Mouse (Mus musculus) stomach, postnatal 0 days (tissue): ENCODE data around the gene Dnajc8. TPM values are rescaled to one million over a fixed set of nuclear protein-coding genes. Genes with fewer than 3 reads are reported as not detected.

Experiments
- ATAC-seq: fragments of 200-750 bp; cut with Nextera tagmentation; 2 replicates; pipeline ENCODE4 v1.8.0; 2017; ENCODE audit not compliant: low FRiP score, low TSS enrichment
- DNase-seq: peaks from one replicate; pipeline ENCODE4 v3.0.0-alpha.2; 2016; ENCODE audit warnings: low spot score
- H3K27ac ChIP-seq: fragments of 300-500 bp; sonication (generic); replicated peaks from 2 replicates; pipeline ENCODE4 v1.5.1; 2014; ENCODE audit warnings: mild to moderate bottlenecking, control low read depth
- H3K27me3 ChIP-seq: fragments of 300-500 bp; sonication (generic); 2 replicates; pipeline ENCODE4 v1.6.1; 2014; ENCODE audit warnings: low read length; ENCODE audit not compliant: control insufficient read depth, insufficient read depth
- H3K36me3 ChIP-seq: fragments of 300-500 bp; sonication (generic); 2 replicates; pipeline ENCODE4 v1.6.1; 2014; ENCODE audit warnings: low read length, mixed read lengths; ENCODE audit not compliant: control insufficient read depth, insufficient read depth
- H3K4me1 ChIP-seq: fragments of 300-500 bp; sonication (generic); replicated peaks from 2 replicates; pipeline ENCODE4 v1.6.1; 2014; ENCODE audit warnings: antibody characterized with exemption; ENCODE audit not compliant: control insufficient read depth, insufficient read depth
- H3K4me2 ChIP-seq: fragments of 300-500 bp; sonication (generic); replicated peaks from 2 replicates; pipeline ENCODE4 v1.6.1; 2014; ENCODE audit warnings: low read depth, mild to moderate bottlenecking, control low read depth, moderate library complexity
- H3K4me3 ChIP-seq: fragments of 300-500 bp; sonication (generic); 2 replicates; pipeline ENCODE4 v1.5.1; 2014; ENCODE audit warnings: low read depth, low read length, control low read depth
- H3K9ac ChIP-seq: fragments of 300-500 bp; sonication (generic); 2 replicates; pipeline ENCODE4 v1.6.1; 2014; ENCODE audit warnings: mild to moderate bottlenecking, low read length, control low read depth, mixed read lengths
- H3K9me3 ChIP-seq: fragments of 300-500 bp; sonication (generic); 2 replicates; pipeline ENCODE4 v1.6.1; 2016; ENCODE audit warnings: low read length; ENCODE audit not compliant: control insufficient read depth
- CTCF ChIP-seq: IDR thresholded peaks from 2 replicates; pipeline ENCODE4 v1.5.1; 2016; ENCODE audit warnings: antibody characterized with exemption, low read depth, mild to moderate bottlenecking, moderate library complexity
- EP300 ChIP-seq: optimal IDR thresholded peaks from 2 replicates; pipeline ENCODE3; 2016; ENCODE audit warnings: antibody characterized with exemption
- WGBS: fragments of 180-500 bp; shearing (Covaris S2); extraction: QIAGEN DNeasy Blood & Tissue Kit; methylation state at CpG from one replicate; pipeline ENCODE4 v1.1.7; 2014; 5-methylcytosine and 5-hydroxymethylcytosine counted together
- polyA plus RNA-seq: library from polyadenylated mRNA; unstranded; fragments of >200 nt; fragmentation: Nextera tagmentation; extraction: Ambion mirVana; gene quantifications from 2 replicates; pipeline ENCODE4 v1.2.1, GENCODE M21; 2015

Gene Dnajc8
- polyA plus RNA-seq, 1 experiment from 2014 or later: 103 TPM

DNA sequence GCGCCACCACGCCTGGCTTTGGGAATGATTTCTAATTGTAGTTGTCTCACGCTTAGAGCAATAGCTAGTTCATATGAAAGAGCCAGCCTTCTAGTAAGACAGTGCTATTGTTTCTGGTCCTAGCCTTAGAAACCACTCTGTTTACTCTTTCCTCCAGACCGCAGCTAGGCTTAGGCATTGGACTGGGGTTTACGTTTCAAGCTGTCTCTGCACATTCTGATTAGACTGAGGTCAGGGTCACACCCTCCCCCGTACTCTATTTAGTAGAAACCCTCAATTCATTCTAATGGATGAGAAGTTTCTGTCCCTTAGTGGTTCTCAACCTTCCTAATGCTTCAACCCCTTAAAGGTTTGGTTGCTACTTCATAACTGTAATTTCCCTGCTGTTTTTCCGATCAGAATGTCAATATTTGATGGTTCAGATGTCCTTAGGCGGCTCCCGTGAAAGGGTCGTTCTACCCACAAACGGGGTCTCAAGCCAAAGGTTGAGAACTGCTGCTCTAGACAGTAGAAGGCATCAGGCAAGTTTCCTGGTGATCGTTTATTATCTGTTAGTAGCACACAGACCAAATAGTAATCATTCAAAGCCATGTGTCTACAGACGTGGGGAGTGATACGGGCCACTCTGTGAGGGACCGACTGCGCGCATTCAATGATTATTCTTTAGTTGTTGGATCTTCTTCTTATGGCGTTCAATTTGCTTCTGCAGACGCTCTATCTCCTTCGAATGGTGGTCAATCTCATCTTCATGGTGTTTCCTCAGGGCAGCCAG lies 5.1 kb upstream of the Dnajc8 start:
- no peaks in the 10 kb centered on the region for H3K27me3 ChIP-seq
- ATAC-seq: no peak
- TF ChIP-seq EP300: no peak
- TF ChIP-seq CTCF: no peak
- DNase-seq: no peak
- WGBS: 81% methylated on average over 20 of the region's 20 CpGs
- peaks cover 5% of the 10 kb centered on the region; the same call in 1 of the 2 replicates for H3K36me3 ChIP-seq
- H3K4me1 ChIP-seq: no peaks in the 10 kb centered on the region
- H3K9ac ChIP-seq: no peak overlapping the region
- no peaks in the 10 kb centered on the region for H3K9me3 ChIP-seq
- H3K4me2 ChIP-seq: no peak overlapping the region
- H3K27ac ChIP-seq: no peak overlapping the region
- H3K4me3 ChIP-seq: no peak overlapping the region

DNA sequence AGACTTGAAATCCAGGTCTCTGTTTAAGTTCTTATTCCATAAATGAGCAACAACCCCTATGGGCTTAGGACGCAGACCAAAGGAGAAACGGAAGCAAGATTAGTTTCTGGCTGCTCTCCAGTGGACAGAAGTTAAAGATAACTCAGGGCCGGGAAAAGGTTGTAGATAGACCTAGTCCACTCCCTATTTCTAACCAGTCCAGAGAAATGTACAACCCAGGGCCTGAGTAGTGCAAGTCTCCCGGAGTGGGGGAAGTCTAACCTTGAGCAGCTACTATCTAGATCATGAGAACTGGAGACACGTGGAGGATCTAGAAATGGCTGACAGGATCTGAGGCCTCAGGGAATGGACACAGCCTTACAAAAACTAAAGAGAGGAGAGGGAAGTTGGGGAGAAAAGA lies 2.9 kb upstream of the Dnajc8 start:
- DNase-seq: peak; percentile 39
- H3K4me3 ChIP-seq: peak overlapping the region; percentile 64
- ATAC-seq: peak; percentile 45
- peaks cover 7% of the 10 kb centered on the region for H3K4me1 ChIP-seq
- TF ChIP-seq CTCF (no peak), EP300 (no peak)
- peak overlapping the region; percentile 95 for H3K27ac ChIP-seq
- H3K9me3 ChIP-seq: no peaks in the 10 kb centered on the region
- no peaks in the 10 kb centered on the region for H3K27me3 ChIP-seq
- peak overlapping the region; percentile 84 for H3K4me2 ChIP-seq
- WGBS: under 1% methylated on average over 5 of the region's 5 CpGs
- H3K36me3 ChIP-seq: peaks cover 5% of the 10 kb centered on the region; the same call in 1 of the 2 replicates
- peak overlapping the region; percentile 88 for H3K9ac ChIP-seq

GRCm38 (mm10) chr4:132532981-132533916 lies 2.1 kb upstream of the Dnajc8 start, which contains the start of gene Atpif1:
TSS of gene Atpif1 (minus strand) at chr4:132533659.
- DNase-seq (peak; percentile 95), ATAC-seq (peak; percentile 87)
- Histone ChIP-seq H3K27ac (peak within 1 kb of the TSS; percentile 95), H3K4me2 (peak within 1 kb of the TSS; percentile 84), H3K4me1 (peaks cover 7% of the 10 kb centered on the region), H3K4me3 (peak within 1 kb of the TSS; percentile 64), H3K9ac (peak within 1 kb of the TSS; percentile 88), H3K9me3 (no peaks in the 10 kb centered on the region), H3K36me3 (peaks cover 5% of the 10 kb centered on the region; the same call in 1 of the 2 replicates), H3K27me3 (no peaks in the 10 kb centered on the region)
- no peak for TF ChIP-seq EP300
- 0 out of 2 replicates have a peak, but pooled peaks have one; percentile 25 for TF ChIP-seq CTCF
- WGBS: under 1% methylated on average over 63 of the region's 63 CpGs

DNA sequence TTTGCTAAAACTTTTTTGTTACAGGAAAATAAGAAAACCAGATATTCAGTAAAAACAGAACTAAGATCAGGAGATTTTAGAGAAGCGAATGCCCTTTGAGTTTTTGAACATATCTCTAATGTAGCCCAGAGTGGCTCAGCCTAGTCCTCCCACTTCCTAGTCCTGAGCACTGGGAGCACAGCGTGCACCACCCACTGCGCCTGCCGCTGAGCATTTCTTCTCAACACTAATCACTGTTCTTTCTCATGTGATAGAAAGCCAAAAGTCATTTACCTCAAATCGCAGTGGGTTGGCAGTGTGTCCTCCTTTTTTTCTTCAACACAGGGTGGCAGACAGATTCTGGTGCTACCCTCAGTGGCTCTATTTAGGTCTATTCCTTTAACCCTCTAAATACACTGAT lies 4.1 kb downstream of the Dnajc8 start:
- H3K9me3 ChIP-seq: no peaks in the 10 kb centered on the region
- no peak for ATAC-seq
- 83% methylated on average over 5 of the region's 5 CpGs for WGBS

DNA sequence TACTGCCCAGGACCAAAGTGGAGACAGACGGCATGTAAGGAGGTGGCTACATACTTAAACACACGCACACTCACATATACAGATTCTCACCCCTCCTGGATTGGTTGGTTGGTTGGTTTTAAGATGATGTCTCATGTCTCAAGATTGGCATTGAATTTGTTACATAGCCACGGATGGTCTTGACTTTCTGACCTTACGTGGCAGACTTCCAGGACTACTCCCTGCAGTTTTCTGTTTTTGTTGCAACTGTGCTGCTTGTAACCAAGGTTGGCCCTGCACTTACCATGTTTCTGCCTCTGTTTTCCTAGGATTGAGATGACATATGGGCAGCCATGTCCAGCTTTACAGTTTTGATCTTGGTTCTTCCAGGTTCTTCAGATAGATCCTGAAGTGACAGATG lies 6.1 kb downstream of the Dnajc8 start:
- Histone ChIP-seq H3K27me3 (no peaks in the 10 kb centered on the region), H3K9me3 (no peaks in the 10 kb centered on the region), H3K36me3 (peaks cover 13% of the 10 kb centered on the region), H3K4me3 (no peak overlapping the region), H3K4me1 (peaks cover 5% of the 10 kb centered on the region), H3K4me2 (no peak overlapping the region), H3K9ac (no peak overlapping the region), H3K27ac (no peak overlapping the region)
- ATAC-seq: no peak
- TF ChIP-seq CTCF: no peak
- no peak for TF ChIP-seq EP300
- WGBS: 80% methylated on average over 4 of the region's 4 CpGs
- no peak for DNase-seq

More for the DNA sequence above, 4.1 kb downstream of the Dnajc8 start:
- H3K4me1 ChIP-seq: peaks cover 7% of the 10 kb centered on the region
- DNase-seq: no peak
- H3K4me3 ChIP-seq: no peak overlapping the region
- no peak overlapping the region for H3K27ac ChIP-seq
- peaks cover 9% of the 10 kb centered on the region for H3K36me3 ChIP-seq
- no peak for TF ChIP-seq CTCF
- TF ChIP-seq EP300: no peak
- no peak overlapping the region for H3K4me2 ChIP-seq
- H3K9ac ChIP-seq: no peak overlapping the region
- H3K27me3 ChIP-seq: no peaks in the 10 kb centered on the region
